Mouse (Mus musculus): ENCODE data around the gene Zfp512.

- no peak for TF ChIP-seq CTCF (IDR thresholded peaks at IDR 0.05; ENCODE audit: borderline replicate concordance, control insufficient read depth, extremely low read depth, insufficient read depth, low read length, poor library complexity)
- no peak for TF ChIP-seq POLR2A (IDR thresholded peaks at IDR 0.05; ENCODE audit: control insufficient read depth, extremely low read depth, insufficient read depth, low read length, poor library complexity)
These were observed 717 bp downstream of the Zfp512 start for GRCm38 (mm10) chr5:31452886-31453410.
